Mouse (Mus musculus) stomach, embryonic 16.5 days (tissue): ENCODE measurements around the gene Mpp3. TPM values are rescaled to one million over a fixed set of nuclear protein-coding genes. Genes with fewer than 3 reads are reported as not detected.

Experiments used
- ATAC-seq: fragments of 200-750 bp; cut with Nextera tagmentation; 2 replicates; pipeline ENCODE4 v1.8.0; 2017; ENCODE audit warnings: moderate number of reproducible peaks, moderate TSS enrichment; ENCODE audit not compliant: insufficient read depth, low FRiP score
- H3K27ac ChIP-seq: fragments of 300-500 bp; sonication (generic); 2 replicates; pipeline ENCODE4 v1.5.1; 2014; ENCODE audit warnings: low read length
- H3K27me3 ChIP-seq: fragments of 300-500 bp; sonication (generic); 2 replicates; pipeline ENCODE4 v1.6.1; 2014; ENCODE audit warnings: low read length, control low read depth, mixed read lengths; ENCODE audit not compliant: control insufficient read depth, insufficient read depth
- H3K36me3 ChIP-seq: fragments of 300-500 bp; sonication (generic); 2 replicates; pipeline ENCODE4 v1.6.1; 2014; ENCODE audit warnings: low read length; ENCODE audit not compliant: control insufficient read depth, insufficient read depth
- H3K4me1 ChIP-seq: fragments of 300-500 bp; sonication (generic); 2 replicates; pipeline ENCODE4 v1.6.1; 2014; ENCODE audit warnings: low read length, control low read depth, mixed read lengths; ENCODE audit not compliant: control insufficient read depth, insufficient read depth
- H3K4me2 ChIP-seq: fragments of 300-500 bp; sonication (generic); 2 replicates; pipeline ENCODE4 v1.6.1; 2014; ENCODE audit warnings: low read depth, low read length, mixed read lengths
- H3K4me3 ChIP-seq: fragments of 300-500 bp; sonication (generic); replicated peaks from 2 replicates; pipeline ENCODE4 v1.5.1; 2014; ENCODE audit warnings: mild to moderate bottlenecking, low read length
- H3K9ac ChIP-seq: fragments of 300-500 bp; sonication (generic); 2 replicates; pipeline ENCODE4 v1.6.1; 2014; ENCODE audit warnings: low read length
- H3K9me3 ChIP-seq: fragments of 300-500 bp; sonication (generic); replicated peaks from 2 replicates; pipeline ENCODE4 v1.6.1; 2016; ENCODE audit warnings: low read length, control low read depth; ENCODE audit not compliant: control insufficient read depth
- WGBS: fragments of 180-500 bp; shearing (Covaris S2); extraction: QIAGEN DNeasy Blood & Tissue Kit; methylation state at CpG from one replicate; pipeline ENCODE4 v1.1.7; 2014; 5-methylcytosine and 5-hydroxymethylcytosine counted together
- polyA plus RNA-seq: library from polyadenylated mRNA; unstranded; fragments of >200 nt; fragmentation: Nextera tagmentation; extraction: Ambion mirVana; gene quantifications from 2 replicates; pipeline ENCODE4 v1.2.1, GENCODE M21; 2015

Mpp3 gene
- 7.4 and 9.6 TPM in 2 replicates for polyA plus RNA-seq

DNA sequence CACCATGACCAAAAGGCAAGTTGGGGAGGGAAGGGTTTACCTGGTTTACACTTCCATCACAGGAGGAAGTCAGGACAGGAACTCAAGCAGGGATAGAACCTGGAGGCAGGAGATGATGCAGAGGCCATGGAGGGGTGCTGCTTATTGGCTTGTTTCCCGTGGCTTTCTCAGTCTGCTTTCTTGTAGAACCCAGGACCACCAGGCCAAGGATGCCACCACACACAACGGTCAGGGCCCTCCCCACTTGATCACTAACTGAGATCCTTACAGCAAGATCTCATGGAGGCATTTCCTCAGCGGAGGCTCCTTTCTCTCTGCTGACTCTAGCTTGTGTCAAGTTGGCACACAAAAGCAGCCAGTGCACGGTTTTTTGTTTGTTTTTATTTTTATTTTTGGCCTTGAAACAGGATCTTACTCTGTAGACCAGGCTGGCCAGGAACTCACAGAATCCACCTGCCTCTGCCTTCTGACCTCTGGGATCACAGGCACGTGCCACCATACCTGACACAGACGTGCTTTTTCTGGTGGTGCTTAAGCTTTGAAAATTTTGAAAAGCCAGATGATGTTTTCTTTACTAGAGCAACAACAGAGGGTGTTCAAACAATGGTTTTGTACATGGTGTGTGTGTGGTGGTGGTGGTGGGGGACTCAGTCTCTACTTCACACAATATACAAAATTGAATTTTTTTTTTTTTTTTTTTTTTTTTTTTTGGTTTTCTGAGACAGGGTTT lies at the start of gene Mpp3:
Mpp3 (minus strand) TSS at position 375 of the 730 bp plus-strand sequence.
- Histone ChIP-seq H3K4me3 (peak within 1 kb of the TSS; percentile 64), H3K27me3 (no peaks in the 10 kb centered on the region), H3K27ac (peak within 1 kb of the TSS; percentile 9; the same call in 1 of the 2 replicates), H3K9ac (peak within 1 kb of the TSS; percentile 65; the same call in 1 of the 2 replicates), H3K4me2 (peak within 1 kb of the TSS; percentile 74), H3K9me3 (no peaks in the 10 kb centered on the region), H3K4me1 (0 out of 2 replicates have a peak, but pooled peaks cover 4% of the 10 kb centered on the region), H3K36me3 (no peaks in the 10 kb centered on the region)
- WGBS, result 74% methylated on average over 6 of the region's 6 CpGs
- no peak for ATAC-seq

DNA sequence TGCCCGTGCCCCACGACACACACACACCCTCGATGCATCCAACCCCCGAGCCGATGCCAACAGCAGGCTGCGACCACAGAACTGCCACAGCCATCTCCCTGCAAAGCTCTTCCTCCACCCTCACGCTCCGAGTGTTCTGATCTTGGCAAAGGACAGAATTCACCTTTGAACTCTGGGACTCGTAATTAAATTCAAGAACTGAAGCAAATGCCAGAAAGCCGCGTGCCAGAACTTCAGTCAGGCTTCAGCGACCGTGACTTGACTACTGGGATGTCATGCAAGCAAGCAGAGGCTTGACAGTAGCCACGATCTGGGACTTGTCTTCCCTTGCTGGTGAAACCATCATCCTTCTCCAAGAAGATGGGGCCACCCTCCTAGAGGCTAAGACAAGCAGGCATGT lies 45.5 kb upstream of the Mpp3 start:
- Histone ChIP-seq H3K9ac (no peak overlapping the region), H3K4me3 (no peak overlapping the region), H3K4me2 (no peak overlapping the region), H3K9me3 (no peaks in the 10 kb centered on the region), H3K27ac (no peak overlapping the region), H3K4me1 (0 out of 2 replicates have a peak, but pooled peaks cover 12% of the 10 kb centered on the region), H3K36me3 (no peaks in the 10 kb centered on the region), H3K27me3 (no peaks in the 10 kb centered on the region)
- ATAC-seq, result no peak
- WGBS, result 86% methylated on average over 14 of the region's 14 CpGs

DNA sequence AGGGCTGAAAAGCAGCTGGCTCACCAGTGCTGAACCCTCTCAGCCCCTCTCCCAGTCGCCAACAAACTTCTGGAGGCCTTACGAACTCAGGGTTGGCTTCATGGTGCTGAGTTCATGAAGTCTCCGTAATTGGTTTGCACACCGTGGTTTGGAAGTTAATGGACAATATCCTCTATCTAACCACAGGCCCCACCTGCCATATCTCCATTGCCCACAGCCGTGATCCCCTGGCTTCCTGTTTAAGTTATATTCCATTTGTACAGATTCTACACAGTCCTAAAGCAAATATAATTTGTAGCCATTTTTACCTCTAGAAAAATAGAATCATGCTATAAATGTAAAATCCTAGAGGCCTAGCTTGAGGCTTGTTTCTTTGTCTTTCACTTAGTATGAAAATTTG lies 44.5 kb upstream of the Mpp3 start:
- WGBS, result 58% methylated on average over 5 of the region's 5 CpGs
- no peaks in the 10 kb centered on the region for H3K9me3 ChIP-seq
- no peak overlapping the region for H3K4me3 ChIP-seq
- no peak overlapping the region for H3K27ac ChIP-seq
- H3K36me3 ChIP-seq, result no peaks in the 10 kb centered on the region
- no peaks in the 10 kb centered on the region for H3K27me3 ChIP-seq
- no peak overlapping the region for H3K9ac ChIP-seq
- no peak for ATAC-seq
- H3K4me2 ChIP-seq, result no peak overlapping the region
- 0 out of 2 replicates have a peak, but pooled peaks cover 12% of the 10 kb centered on the region for H3K4me1 ChIP-seq

DNA sequence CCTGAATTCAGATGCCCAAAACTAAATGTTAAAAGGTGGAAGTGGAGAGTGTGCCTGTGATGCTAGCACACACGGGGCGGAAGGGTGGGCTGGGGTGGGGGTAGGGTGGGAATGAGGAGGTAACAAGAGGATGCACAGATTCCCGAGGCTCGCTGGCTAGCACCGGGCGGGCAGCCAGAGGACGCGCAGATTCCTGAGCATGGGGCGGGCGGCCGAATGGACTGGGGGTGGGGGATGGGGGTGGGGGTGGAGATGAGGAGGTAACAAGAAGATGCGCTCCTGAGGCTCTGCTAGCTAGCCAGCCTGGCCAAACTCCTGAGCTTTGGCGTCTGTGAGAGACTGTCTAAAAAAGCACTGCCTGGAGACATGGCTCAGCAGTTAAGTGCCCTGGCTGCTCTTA lies 42.2 kb upstream of the Mpp3 start:
- no peak for ATAC-seq
- WGBS, result 10% methylated on average over 13 of the region's 13 CpGs
- Histone ChIP-seq H3K4me2 (peak overlapping the region; percentile 38), H3K4me3 (peak overlapping the region; percentile 0; the same call in 1 of the 2 replicates), H3K9me3 (no peaks in the 10 kb centered on the region), H3K27me3 (no peaks in the 10 kb centered on the region), H3K4me1 (0 out of 2 replicates have a peak, but pooled peaks cover 12% of the 10 kb centered on the region), H3K27ac (no peak overlapping the region), H3K9ac (peak overlapping the region; percentile 23; the same call in 1 of the 2 replicates), H3K36me3 (no peaks in the 10 kb centered on the region)

DNA sequence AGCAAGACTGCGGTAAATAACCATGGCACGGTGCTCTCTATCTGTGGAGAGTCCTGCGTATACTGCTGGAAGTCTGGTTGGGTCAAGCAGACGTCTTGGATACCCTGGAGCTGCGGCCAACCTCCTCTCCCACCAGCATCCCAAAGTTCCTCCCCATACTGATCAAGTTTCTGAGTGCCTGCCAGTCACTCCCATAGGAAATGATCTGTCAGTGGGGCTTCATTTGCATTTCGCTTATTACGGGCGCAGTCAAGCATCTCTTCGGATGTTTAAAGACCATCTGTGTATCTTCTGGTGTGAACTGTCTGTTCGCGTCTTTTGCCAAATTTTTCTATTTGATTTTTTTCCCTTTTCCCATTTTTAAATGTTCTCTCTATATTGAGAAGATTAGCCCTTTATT lies 41.4 kb upstream of the Mpp3 start:
- Histone ChIP-seq H3K27ac (no peak overlapping the region), H3K4me2 (no peak overlapping the region), H3K4me1 (0 out of 2 replicates have a peak, but pooled peaks cover 12% of the 10 kb centered on the region), H3K36me3 (no peaks in the 10 kb centered on the region), H3K9me3 (no peaks in the 10 kb centered on the region), H3K4me3 (no peak overlapping the region), H3K27me3 (no peaks in the 10 kb centered on the region), H3K9ac (no peak overlapping the region)
- WGBS, result 67% methylated on average over 11 of the region's 11 CpGs
- ATAC-seq, result no peak

DNA sequence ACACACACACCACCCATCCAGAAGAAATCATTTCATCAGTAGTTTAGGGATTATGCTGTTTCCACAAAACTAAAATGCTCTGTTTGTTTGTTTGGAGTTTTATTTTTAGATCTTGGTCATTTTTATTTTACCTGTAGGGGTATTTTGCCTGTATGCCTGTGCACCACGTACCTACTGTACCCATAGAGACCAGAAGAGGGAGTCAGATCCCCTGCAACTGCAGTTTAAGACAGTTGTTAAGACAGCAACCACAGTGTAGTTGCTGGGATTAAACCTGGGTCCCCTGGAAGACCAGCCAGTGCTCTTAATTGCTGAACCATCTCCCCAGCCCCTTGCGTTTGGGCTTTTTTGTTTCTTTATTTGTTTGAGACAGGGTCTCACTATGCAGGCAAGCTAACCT lies 40.7 kb upstream of the Mpp3 start:
- H3K4me3 ChIP-seq, result no peak overlapping the region
- no peak overlapping the region for H3K27ac ChIP-seq
- no peak overlapping the region for H3K9ac ChIP-seq
- no peak for ATAC-seq
- H3K4me1 ChIP-seq, result 0 out of 2 replicates have a peak, but pooled peaks cover 12% of the 10 kb centered on the region
- 51% methylated on average over 2 of the region's 2 CpGs for WGBS
- no peaks in the 10 kb centered on the region for H3K36me3 ChIP-seq
- no peaks in the 10 kb centered on the region for H3K27me3 ChIP-seq
- no peak overlapping the region for H3K4me2 ChIP-seq
- no peaks in the 10 kb centered on the region for H3K9me3 ChIP-seq

DNA sequence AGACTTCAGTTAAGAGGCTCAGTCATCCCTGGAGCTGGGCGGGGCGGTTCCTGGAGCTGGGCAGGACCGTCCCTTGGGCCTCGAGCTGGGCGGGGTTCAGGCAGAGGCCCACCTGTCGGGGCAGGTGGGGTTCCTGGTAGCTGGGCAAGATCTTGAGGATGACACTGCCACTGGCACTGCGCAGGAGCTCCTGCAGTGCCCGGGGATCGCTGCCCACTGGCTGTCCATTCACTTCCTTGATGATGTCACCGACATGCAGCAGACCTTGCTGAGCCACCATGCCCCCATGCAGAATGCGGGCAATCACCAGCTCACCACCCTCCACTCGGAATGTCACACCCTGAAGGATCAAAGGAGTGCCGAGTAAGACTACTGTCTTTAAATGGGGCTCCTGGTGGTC lies 34.8 kb upstream of the Mpp3 start:
- no peaks in the 10 kb centered on the region for H3K9me3 ChIP-seq
- H3K27ac ChIP-seq, result no peak overlapping the region
- H3K9ac ChIP-seq, result no peak overlapping the region
- no peaks in the 10 kb centered on the region for H3K36me3 ChIP-seq
- H3K4me3 ChIP-seq, result no peak overlapping the region
- peaks cover 6% of the 10 kb centered on the region; the same call in 1 of the 2 replicates for H3K4me1 ChIP-seq
- H3K4me2 ChIP-seq, result no peak overlapping the region
- ATAC-seq, result no peak
- H3K27me3 ChIP-seq, result no peaks in the 10 kb centered on the region; the same call in 1 of the 2 replicates
- WGBS, result 70% methylated on average over 13 of the region's 13 CpGs

DNA sequence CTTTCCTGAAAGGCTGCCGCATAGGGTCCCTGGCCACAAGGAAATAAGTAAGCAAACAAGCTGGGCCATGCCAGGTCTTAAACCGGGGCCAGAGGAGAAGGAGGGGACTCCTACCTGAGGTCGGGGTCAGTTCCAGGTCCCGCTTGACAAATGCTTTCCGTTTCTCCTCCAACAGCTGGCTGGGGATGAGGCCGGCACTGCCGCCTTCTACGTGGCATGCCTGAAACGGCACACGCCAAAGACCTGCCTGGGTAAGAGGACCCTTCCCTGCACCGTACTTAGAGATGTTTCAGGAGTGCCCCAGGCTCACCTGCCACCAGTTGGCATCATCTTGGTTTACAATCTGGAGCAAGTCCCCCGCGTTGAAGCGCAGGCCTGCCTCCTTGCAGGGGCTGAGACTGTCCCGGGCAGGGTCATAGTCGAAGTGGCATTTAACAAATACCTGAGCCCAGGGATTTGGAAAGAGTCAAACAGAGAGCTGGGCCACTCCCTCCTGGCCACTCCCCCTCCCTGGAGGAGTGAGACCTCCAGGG lies 33.7 kb upstream of the Mpp3 start:
- WGBS, result 29% methylated on average over 16 of the region's 16 CpGs

More for the DNA sequence above, 33.7 kb upstream of the Mpp3 start:
- no peaks in the 10 kb centered on the region for H3K36me3 ChIP-seq
- peaks cover 6% of the 10 kb centered on the region; the same call in 1 of the 2 replicates for H3K4me1 ChIP-seq
- no peaks in the 10 kb centered on the region; the same call in 1 of the 2 replicates for H3K27me3 ChIP-seq
- H3K4me3 ChIP-seq, result no peak overlapping the region
- ATAC-seq, result no peak
- H3K9ac ChIP-seq, result no peak overlapping the region
- H3K4me2 ChIP-seq, result no peak overlapping the region
- H3K27ac ChIP-seq, result no peak overlapping the region
- no peaks in the 10 kb centered on the region for H3K9me3 ChIP-seq
